Mouse (Mus musculus) midbrain, embryonic 12.5 days (tissue): Measurements from ENCODE around the gene Vmn2r104. TPM values are rescaled to one million over a fixed set of nuclear protein-coding genes. Genes with fewer than 3 reads are reported as not detected.

Experiments
- ATAC-seq: fragments of 200-750 bp; cut with Nextera tagmentation; 2 replicates; pipeline ENCODE4 v1.8.0; 2017; ENCODE audit warnings: low read depth, moderate TSS enrichment, moderate library complexity; ENCODE audit not compliant: low FRiP score
- H3K27ac ChIP-seq: fragments of 300-500 bp; sonication (generic); replicated peaks from 2 replicates; pipeline ENCODE4 v1.5.1; 2016; ENCODE audit warnings: mild to moderate bottlenecking
- H3K27me3 ChIP-seq: fragments of 300-500 bp; sonication (generic); 2 replicates; pipeline ENCODE4 v1.6.1; 2016; ENCODE audit warnings: mild to moderate bottlenecking
- H3K36me3 ChIP-seq: fragments of 300-500 bp; sonication (generic); 2 replicates; pipeline ENCODE4 v1.6.1; 2016
- H3K4me1 ChIP-seq: fragments of 300-500 bp; sonication (generic); 2 replicates; pipeline ENCODE4 v1.6.1; 2016
- H3K4me2 ChIP-seq: fragments of 300-500 bp; sonication (generic); replicated peaks from 2 replicates; pipeline ENCODE4 v1.6.1; 2016; ENCODE audit warnings: mild to moderate bottlenecking, moderate library complexity
- H3K4me3 ChIP-seq: fragments of 300-500 bp; sonication (generic); 2 replicates; pipeline ENCODE4 v1.5.1; 2016; ENCODE audit warnings: mild to moderate bottlenecking
- H3K9ac ChIP-seq: fragments of 300-500 bp; sonication (generic); replicated peaks from 2 replicates; pipeline ENCODE4 v1.6.1; 2016; ENCODE audit warnings: mild to moderate bottlenecking, moderate library complexity
- H3K9me3 ChIP-seq: fragments of 300-500 bp; sonication (generic); 2 replicates; pipeline ENCODE4 v1.6.1; 2016; ENCODE audit warnings: mild to moderate bottlenecking
- WGBS: fragments of 180-500 bp; shearing (Covaris S2); methylation state at CpG from one replicate; pipeline ENCODE4 v1.1.7; 2016; 5-methylcytosine and 5-hydroxymethylcytosine counted together
- polyA plus RNA-seq: library from polyadenylated mRNA; unstranded; fragments of >200 nt; fragmentation: Nextera tagmentation; extraction: Ambion mirVana; gene quantifications from 2 replicates; pipeline ENCODE4 v1.2.1, GENCODE M21; 2016

Vmn2r104 gene
- polyA plus RNA-seq, result not detected in 2 replicates

GRCm38 (mm10) chr17:20048236-20048635 is at the start of gene Vmn2r104:
Gene Vmn2r104 (minus strand): TSS chr17:20048336.
- ATAC-seq, result no peak
- WGBS, result 80% methylated on average over 1 of the region's 1 CpGs
- no peaks in the 10 kb centered on the region for H3K27me3 ChIP-seq
- H3K36me3 ChIP-seq, result no peaks in the 10 kb centered on the region
- H3K4me2 ChIP-seq, result no peak within 1 kb of the TSS
- no peak within 1 kb of the TSS for H3K27ac ChIP-seq
- H3K9me3 ChIP-seq, result peaks cover 48% of the 10 kb centered on the region
- H3K4me1 ChIP-seq, result no peaks in the 10 kb centered on the region
- H3K4me3 ChIP-seq, result no peak within 1 kb of the TSS
- H3K9ac ChIP-seq, result no peak within 1 kb of the TSS

- peaks cover 33% of the 10 kb centered on the region for H3K9me3 ChIP-seq
- no peak for ATAC-seq
- WGBS, result 75% methylated on average over 6 of the region's 6 CpGs
- H3K27me3 ChIP-seq, result no peaks in the 10 kb centered on the region
- no peak overlapping the region for H3K4me2 ChIP-seq
- H3K36me3 ChIP-seq, result no peaks in the 10 kb centered on the region
- no peak overlapping the region for H3K27ac ChIP-seq
- no peaks in the 10 kb centered on the region for H3K4me1 ChIP-seq
- no peak overlapping the region for H3K9ac ChIP-seq
- no peak overlapping the region for H3K4me3 ChIP-seq
These were observed 26.0 kb upstream of the Vmn2r104 start for GRCm38 (mm10) chr17:20074090-20074489.

GRCm38 (mm10) chr17:20071656-20072396 is 23.7 kb upstream of the Vmn2r104 start:
- Histone ChIP-seq H3K4me1 (no peaks in the 10 kb centered on the region), H3K27ac (no peak overlapping the region), H3K4me2 (no peak overlapping the region), H3K9me3 (peaks cover 22% of the 10 kb centered on the region), H3K36me3 (no peaks in the 10 kb centered on the region), H3K27me3 (no peaks in the 10 kb centered on the region), H3K4me3 (no peak overlapping the region), H3K9ac (no peak overlapping the region)
- WGBS, result 91% methylated on average over 4 of the region's 4 CpGs
- ATAC-seq, result no peak

Other genes starting within 250 kb of the Vmn2r104 start
- gene Fpr-rs7, start 65.9 kb upstream of the Vmn2r104 start, polyA plus RNA-seq, result not detected in 2 replicates
- not detected in 2 replicates for gene Fpr-rs6, start 134.8 kb upstream of the Vmn2r104 start, polyA plus RNA-seq
- gene Vmn2r105, start 186.7 kb upstream of the Vmn2r104 start, polyA plus RNA-seq, result not detected in 2 replicates
- gene Vmn2r106, start 237.2 kb upstream of the Vmn2r104 start, polyA plus RNA-seq, result not detected in 2 replicates